Mouse (Mus musculus) CH12.LX (cell line): ENCODE measurements around the gene Htatip2. TPM values are rescaled to one million over a fixed set of nuclear protein-coding genes. Genes with fewer than 3 reads are reported as not detected.
A peak's percentile ranks its signal among the peaks of the same experiment; 100 is the strongest.

Source experiments
- DNase-seq: peaks from one replicate; pipeline ENCODE4 v3.0.0-alpha.2; 2013; ENCODE audit errors: extremely low read depth
- H3K27ac ChIP-seq: 2 replicates; pipeline ENCODE4 v1.5.1; 2012; ENCODE audit warnings: low read depth, mild to moderate bottlenecking, control low read depth, moderate library complexity; ENCODE audit not compliant: insufficient read depth
- H3K27me3 ChIP-seq: replicated peaks from 2 replicates; pipeline ENCODE3; 2012; ENCODE audit warnings: inconsistent platforms
- H3K36me3 ChIP-seq, 2 experiments: replicated peaks in 1 of 2; 2 replicates each; pipeline versions ENCODE3 to v1.6.1; 2012; ENCODE audit warnings: inconsistent platforms in 1 of 2, low read length in 1 of 2, mild to moderate bottlenecking in 1 of 2, mixed read lengths in 1 of 2, moderate library complexity in 1 of 2; ENCODE audit not compliant: control insufficient read depth in 1 of 2, insufficient read depth in 1 of 2
- H3K4me1 ChIP-seq, 2 experiments: 2 replicates each; pipeline ENCODE4 v1.6.1; 2012; ENCODE audit warnings: inconsistent platforms in 1 of 2, moderate library complexity in 1 of 2; ENCODE audit not compliant: insufficient read depth in 2 of 2, control insufficient read depth in 1 of 2
- H3K4me2 ChIP-seq: 2 replicates; pipeline ENCODE4 v1.6.1; 2012; ENCODE audit warnings: low read depth, mild to moderate bottlenecking, control low read depth; ENCODE audit not compliant: poor library complexity, insufficient read depth, severe bottlenecking
- H3K4me3 ChIP-seq, 3 experiments: fragments of 150-350 bp in 1 of 3; sonication (generic) in 1 of 3; replicated peaks in 1 of 3; 2 replicates each; pipeline versions ENCODE3 to v1.5.1; 2011 to 2012; ENCODE audit warnings: low read depth in 2 of 3, low read length in 2 of 3, mild to moderate bottlenecking in 2 of 3, moderate library complexity in 2 of 3, control low read depth in 1 of 3, improper control_type of control experiment in 1 of 3, inconsistent platforms in 1 of 3, mixed read lengths in 1 of 3; ENCODE audit not compliant: poor library complexity in 1 of 3
- H3K79me2 ChIP-seq: replicated peaks from 2 replicates; pipeline ENCODE4 v1.6.1; 2012; ENCODE audit warnings: mild to moderate bottlenecking, moderate library complexity; ENCODE audit not compliant: control insufficient read depth, poor library complexity, insufficient read depth, severe bottlenecking; ENCODE audit errors: extremely low read depth
- H3K9ac ChIP-seq: 2 replicates; pipeline ENCODE4 v1.6.1; 2012; ENCODE audit warnings: low read depth, mild to moderate bottlenecking, control low read depth, moderate library complexity; ENCODE audit not compliant: insufficient read depth
- H3K9me3 ChIP-seq: replicated peaks from 2 replicates; pipeline ENCODE3; 2012; ENCODE audit warnings: low read length, inconsistent platforms, mixed read lengths
- CHD1 ChIP-seq: IDR thresholded peaks from 2 replicates; pipeline ENCODE4 v1.6.1; 2012; ENCODE audit warnings: low read depth, low read length, improper control_type of control experiment, inconsistent platforms
- CTCF ChIP-seq, 2 experiments: IDR thresholded peaks in 1 of 2; conservative IDR thresholded peaks in 1 of 2; 2 replicates each; pipeline ENCODE4 v1.5.1; 2011 to 2012; ENCODE audit warnings: low read depth in 2 of 2, low read length in 2 of 2, improper control_type of control experiment in 1 of 2, inconsistent platforms in 1 of 2, mild to moderate bottlenecking in 1 of 2, moderate library complexity in 1 of 2
- ELF1 ChIP-seq: IDR thresholded peaks from 2 replicates; pipeline ENCODE4 v1.6.1; 2014; ENCODE audit warnings: low read depth, mild to moderate bottlenecking, inconsistent platforms, low read length, improper control_type of control experiment
- EP300 ChIP-seq: IDR thresholded peaks from 2 replicates; pipeline ENCODE4 v1.6.1; 2011; ENCODE audit warnings: low read length, improper control_type of control experiment
- ETS1 ChIP-seq: conservative IDR thresholded peaks from 2 replicates; pipeline ENCODE4 v1.6.1; 2012; ENCODE audit warnings: low read depth, mild to moderate bottlenecking, inconsistent platforms, low read length, improper control_type of control experiment, moderate library complexity
- HCFC1 ChIP-seq: IDR thresholded peaks from 2 replicates; pipeline ENCODE4 v1.6.1; 2012; ENCODE audit warnings: low read depth, mild to moderate bottlenecking, inconsistent platforms, low read length, improper control_type of control experiment
- JUN ChIP-seq: IDR thresholded peaks from 2 replicates; pipeline ENCODE4 v1.6.1; 2011; ENCODE audit warnings: low read depth, mild to moderate bottlenecking, low read length, improper control_type of control experiment, moderate library complexity; ENCODE audit not compliant: insufficient read depth
- JUND ChIP-seq: conservative IDR thresholded peaks from 2 replicates; pipeline ENCODE4 v1.6.1; 2011; ENCODE audit warnings: low read depth, low read length, improper control_type of control experiment
- KAT2A ChIP-seq: IDR thresholded peaks from 2 replicates; pipeline ENCODE4 v1.6.1; 2012; ENCODE audit warnings: low read length, improper control_type of control experiment, inconsistent platforms; ENCODE audit not compliant: insufficient replicate concordance
- MAX ChIP-seq: IDR thresholded peaks from 2 replicates; pipeline ENCODE4 v1.6.1; 2011; ENCODE audit warnings: low read length, improper control_type of control experiment
- MAZ ChIP-seq: IDR thresholded peaks from 2 replicates; pipeline ENCODE4 v1.6.1; 2012; ENCODE audit warnings: low read depth, mild to moderate bottlenecking, inconsistent platforms, low read length, improper control_type of control experiment, moderate library complexity
- MEF2A ChIP-seq: IDR thresholded peaks from 2 replicates; pipeline ENCODE4 v1.6.1; 2014; ENCODE audit warnings: low read depth, mild to moderate bottlenecking, inconsistent platforms, low read length, improper control_type of control experiment, borderline replicate concordance
- MXI1 ChIP-seq: IDR thresholded peaks from 2 replicates; pipeline ENCODE4 v1.6.1; 2011; ENCODE audit warnings: mild to moderate bottlenecking, low read depth, low read length, improper control_type of control experiment
- NRF1 ChIP-seq: IDR thresholded peaks from 2 replicates; pipeline ENCODE4 v1.6.1; 2014; ENCODE audit warnings: low read depth, mild to moderate bottlenecking, inconsistent platforms, low read length, improper control_type of control experiment, moderate library complexity
- PAX5 ChIP-seq: IDR thresholded peaks from 2 replicates; pipeline ENCODE4 v1.6.1; 2012; ENCODE audit warnings: low read length, inconsistent platforms, mixed read lengths
- POLR2A ChIP-seq: IDR thresholded peaks from 2 replicates; pipeline ENCODE4 v1.6.1; 2011; ENCODE audit warnings: low read depth, mild to moderate bottlenecking, improper control_type of control experiment, low read length
- RAD21 ChIP-seq: IDR thresholded peaks from 2 replicates; pipeline ENCODE4 v1.6.1; 2011; ENCODE audit warnings: low read depth, mild to moderate bottlenecking, low read length, improper control_type of control experiment, moderate library complexity
- RCOR1 ChIP-seq: conservative IDR thresholded peaks from 2 replicates; pipeline ENCODE4 v1.6.1; 2012; ENCODE audit warnings: low read depth, mild to moderate bottlenecking, inconsistent platforms, low read length, improper control_type of control experiment
- SIN3A ChIP-seq: IDR thresholded peaks from 2 replicates; pipeline ENCODE4 v1.6.1; 2012; ENCODE audit warnings: low read length, improper control_type of control experiment, inconsistent platforms
- SMC3 ChIP-seq: IDR thresholded peaks from 2 replicates; pipeline ENCODE4 v1.6.1; 2011; ENCODE audit warnings: low read depth, low read length, improper control_type of control experiment
- TBP ChIP-seq: conservative IDR thresholded peaks from 2 replicates; pipeline ENCODE4 v1.6.1; 2011; ENCODE audit warnings: low read depth, low read length, improper control_type of control experiment
- TCF12 ChIP-seq: IDR thresholded peaks from 2 replicates; pipeline ENCODE4 v1.6.1; 2014; ENCODE audit warnings: low read depth, mild to moderate bottlenecking, inconsistent platforms, low read length, improper control_type of control experiment
- UBTF ChIP-seq: IDR thresholded peaks from 2 replicates; pipeline ENCODE4 v1.6.1; 2012; ENCODE audit warnings: low read depth, mild to moderate bottlenecking, inconsistent platforms, low read length, improper control_type of control experiment, moderate library complexity
- USF2 ChIP-seq: conservative IDR thresholded peaks from 2 replicates; pipeline ENCODE4 v1.6.1; 2011; ENCODE audit warnings: low read depth, low read length, improper control_type of control experiment
- ZNF384 ChIP-seq: IDR thresholded peaks from 2 replicates; pipeline ENCODE4 v1.6.1; 2012; ENCODE audit warnings: low read depth, low read length, improper control_type of control experiment, inconsistent platforms
- dilution Hi-C: fragments of 300-500 bp; cut with MboI; formaldehyde crosslinking; loops from 2 replicates; pipeline ENCODE4 v1.14.3; 2020; ENCODE audit warnings: low sequenced_read_pairs; ENCODE audit not compliant: extremely low pct_unique_long_range_greater_than_20kb, extremely low pct_ligation_motif_present
- in situ Hi-C: fragments of 300-500 bp; cut with MboI; formaldehyde crosslinking; loops from 3 replicates; pipeline ENCODE4 v1.14.3; 2019; ENCODE audit warnings: low sequenced_read_pairs, low pct_ligation_motif_present, low pct_unique_long_range_greater_than_20kb, mixed read lengths
- polyA plus RNA-seq: library from polyadenylated mRNA; unstranded; fragments of >175 nt; gene quantifications from 2 replicates; pipeline ENCODE4 v1.2.1, GENCODE M21; 2012; ENCODE audit warnings: low read depth; ENCODE audit not compliant: insufficient read length
- total RNA-seq, 2 experiments: library from RNA; depleted of rRNA; stranded (reverse); fragments of 300-350 nt in 1 of 2; fragments of >200 nt in 1 of 2; gene quantifications; 2 replicates each; pipeline ENCODE4 v1.2.3; 2012 to 2014

Htatip2 gene
- total and polyA plus RNA-seq, 3 experiments, result not detected

- Histone ChIP-seq H3K4me2 (no peak overlapping the region), H3K9ac (no peak overlapping the region), H3K4me3 (no peak overlapping the region), H3K79me2 (no peaks in the 10 kb centered on the region), H3K9me3 (no peaks in the 10 kb centered on the region), H3K4me1 (no peaks in the 10 kb centered on the region), H3K27ac (no peak overlapping the region), H3K27me3 (no peaks in the 10 kb centered on the region), H3K36me3 (no peaks in the 10 kb centered on the region)
- dilution Hi-C loops, result no loop called here
- in situ Hi-C loops, result no loop called here
- no peak for TF ChIP-seq UBTF
- no peak for TF ChIP-seq EP300
- no peak for TF ChIP-seq SIN3A
- TF ChIP-seq ELF1, result no peak
- TF ChIP-seq HCFC1, result no peak
- TF ChIP-seq CTCF (conservative IDR thresholded peaks at IDR 0.05 in 1 of 2, IDR thresholded peaks at IDR 0.05 in 1 of 2; ENCODE audit: low read depth in 2 of 2, low read length in 2 of 2), result no peak
- TF ChIP-seq SMC3, result no peak
- no peak for TF ChIP-seq RCOR1
- no peak for TF ChIP-seq MAX
- TF ChIP-seq ETS1, result no peak
- no peak for TF ChIP-seq USF2
- no peak for TF ChIP-seq JUN
- TF ChIP-seq TCF12, result no peak
- DNase-seq, result no peak
These were observed 17.0 kb upstream of the Htatip2 start for GRCm38 (mm10) chr7:49741923-49742322.

GRCm38 (mm10) chr7:49751148-49751547 is 7.8 kb upstream of the Htatip2 start:
- in situ Hi-C loops (loop anchor here (10.0 kb wide), 1 partner anchor 276 kb away; no protein-coding TSS in a partner anchor), dilution Hi-C loops (no loop called here)
- no peak overlapping the region for H3K4me3 ChIP-seq
- H3K79me2 ChIP-seq, result no peaks in the 10 kb centered on the region
- TF ChIP-seq MXI1, result no peak
- no peak for TF ChIP-seq USF2
- no peak for TF ChIP-seq SIN3A
- TF ChIP-seq JUND, result no peak
- peak; percentile 84 for TF ChIP-seq SMC3
- TF ChIP-seq PAX5, result no peak
- peak; percentile 80 for TF ChIP-seq RAD21
- TF ChIP-seq ELF1, result no peak
- no peak for TF ChIP-seq CHD1
- TF ChIP-seq MAZ, result no peak
- TF ChIP-seq MEF2A, result no peak
- no peak for TF ChIP-seq POLR2A
- TF ChIP-seq KAT2A, result no peak
- no peak for TF ChIP-seq NRF1
- TF ChIP-seq CTCF (conservative IDR thresholded peaks at IDR 0.05 in 1 of 2, IDR thresholded peaks at IDR 0.05 in 1 of 2; ENCODE audit: low read depth in 2 of 2, low read length in 2 of 2), result peak; percentile 72 to 83
- TF ChIP-seq ZNF384, result no peak
- no peak for TF ChIP-seq TBP
- H3K4me2 ChIP-seq, result no peak overlapping the region
- peak; percentile 55 for DNase-seq
- no peak overlapping the region for H3K27ac ChIP-seq
- H3K27me3 ChIP-seq, result no peaks in the 10 kb centered on the region
- no peaks in the 10 kb centered on the region for H3K36me3 ChIP-seq
- no peak overlapping the region for H3K9ac ChIP-seq
- H3K4me1 ChIP-seq, result peaks cover 0 to 5% of the 10 kb centered on the region in 2 experiments; a peak in 2 of 4 replicates
- no peaks in the 10 kb centered on the region for H3K9me3 ChIP-seq
